Mouse (Mus musculus) urinary bladder, postnatal 10 days (tissue): Measurements from ENCODE around the gene Tfap2e.

Experiments used
- DNase-seq: peaks from one replicate; pipeline ENCODE4 v3.0.0; 2022; ENCODE audit warnings: low spot score

Gene Tfap2e

DNA sequence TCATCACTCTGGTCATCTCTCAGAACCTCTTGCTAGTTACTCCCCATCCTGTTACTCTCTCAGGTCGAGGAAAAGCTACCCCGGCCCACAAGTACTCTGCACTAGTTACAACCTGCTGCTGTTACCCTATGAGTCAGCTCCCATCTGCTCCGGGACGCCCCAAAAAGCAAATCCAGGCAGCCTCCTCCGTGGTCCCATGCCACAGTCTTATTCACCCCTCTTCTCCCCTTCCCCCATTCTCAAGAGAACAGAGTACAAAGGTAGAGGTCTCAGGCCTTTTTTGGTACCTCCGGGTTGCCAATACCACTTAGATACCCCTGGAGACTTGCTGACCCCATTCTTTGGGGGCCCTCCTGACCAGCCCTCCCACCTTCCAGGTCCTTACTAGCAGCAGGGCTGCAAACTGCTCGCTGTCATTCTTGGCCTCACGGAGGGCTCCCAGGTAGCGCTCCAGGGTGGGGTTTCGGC, 15.6 kb upstream of the Tfap2e start:
- no peak for DNase-seq

DNA sequence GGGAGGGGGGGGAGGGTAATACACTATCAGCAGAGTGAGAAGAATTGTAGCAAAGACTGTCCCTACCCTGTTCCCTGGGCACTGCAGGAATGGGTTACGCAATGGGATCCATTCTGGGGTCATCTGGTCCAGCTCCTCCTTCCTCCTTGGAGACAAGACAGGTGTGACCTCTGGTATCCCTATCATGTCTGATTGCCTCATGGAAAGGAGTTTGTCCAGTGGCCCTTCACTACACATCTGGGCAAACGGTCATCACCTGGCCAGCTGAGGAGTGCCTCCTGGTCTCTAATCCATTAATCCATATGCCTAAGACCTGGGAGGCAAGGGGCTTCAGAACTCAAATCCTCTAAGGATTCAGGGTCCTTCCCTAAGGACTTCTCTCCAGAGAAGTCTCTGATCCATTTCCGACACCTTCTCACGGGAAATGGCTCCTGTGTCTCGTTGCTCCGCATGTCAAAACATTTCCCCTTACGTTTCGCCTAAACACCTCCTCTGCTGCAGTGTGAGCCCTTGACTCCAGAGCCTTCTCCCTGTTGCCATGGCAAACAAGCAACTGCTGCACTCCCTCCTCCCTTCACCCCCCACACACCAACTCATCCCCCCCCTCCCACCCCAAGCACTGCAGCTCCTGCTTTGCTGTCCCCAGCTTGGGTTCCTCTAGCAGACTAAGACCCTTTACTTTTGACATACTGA, 15.0 kb upstream of the Tfap2e start:
- DNase-seq: no peak

DNA sequence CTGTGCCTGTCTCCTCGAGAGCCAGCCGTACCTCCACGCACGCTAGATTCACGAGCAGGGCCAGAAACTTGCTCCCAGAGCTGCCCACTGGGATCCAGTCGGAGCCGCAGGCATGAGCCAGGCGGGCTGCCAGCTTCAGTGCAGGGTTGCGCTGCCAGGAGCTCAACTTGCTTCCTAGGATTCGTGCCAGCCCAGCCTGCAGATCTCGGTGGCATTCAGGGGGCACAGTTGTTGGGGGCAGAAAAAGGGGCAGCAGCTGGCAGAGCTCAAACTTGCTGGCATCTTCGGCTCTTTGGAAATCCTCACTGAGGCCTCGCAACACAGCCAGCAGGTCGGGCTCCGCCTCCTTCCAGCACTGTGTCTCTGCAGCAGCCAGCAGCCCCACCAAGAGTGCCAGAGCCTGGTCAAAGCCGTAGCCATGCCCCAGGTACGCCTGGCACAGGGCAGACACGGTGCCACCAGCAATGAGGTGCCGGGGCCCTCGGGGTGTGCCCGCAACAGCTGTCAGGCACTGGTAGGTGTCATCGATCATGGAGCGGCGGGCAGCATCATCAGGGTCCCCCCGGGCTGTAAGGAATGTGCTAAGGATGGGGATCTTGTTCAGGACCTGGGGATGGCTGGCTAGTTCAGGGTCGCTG, 14.1 kb upstream of the Tfap2e start:
- DNase-seq: no peak

DNA sequence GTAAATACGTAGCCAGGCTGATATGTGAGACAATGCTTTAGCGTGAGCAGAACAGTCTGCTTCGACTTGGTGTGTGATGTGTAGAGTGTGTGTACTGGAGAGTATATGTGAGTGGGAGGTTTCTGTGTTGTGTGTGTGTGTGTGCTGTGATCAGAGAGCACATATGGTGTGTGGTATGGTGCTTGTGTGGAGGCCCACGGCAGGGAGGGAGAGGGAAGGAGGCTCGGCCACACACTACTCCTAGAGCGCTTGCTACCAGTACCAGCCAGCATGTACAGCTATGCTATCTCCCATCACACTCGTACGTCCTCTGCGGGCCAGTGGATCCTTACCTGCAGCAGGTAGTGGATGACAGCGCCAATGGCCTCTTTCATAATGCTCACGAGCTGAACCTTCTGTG, 13.5 kb upstream of the Tfap2e start:
- no peak for DNase-seq

DNA sequence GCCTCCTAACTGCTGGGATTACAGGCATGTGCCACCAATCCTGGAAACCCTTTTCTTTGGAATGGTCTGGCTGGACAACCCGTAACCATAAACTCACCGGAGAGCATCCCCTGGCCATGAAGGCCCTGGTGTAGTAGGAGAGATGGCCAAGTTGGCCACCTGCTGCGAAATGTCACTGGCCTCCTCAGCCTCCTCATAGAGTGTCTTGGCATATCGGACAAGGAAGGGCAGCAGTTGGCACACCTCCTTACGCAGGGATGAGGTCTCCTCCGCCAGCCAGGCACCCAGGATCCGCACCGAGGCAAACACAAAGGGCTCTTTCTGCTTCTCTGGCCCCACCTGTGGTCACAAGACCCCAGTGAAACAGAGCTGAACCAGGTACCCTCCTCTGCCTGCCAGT, 12.3 kb upstream of the Tfap2e start:
- DNase-seq: no peak

DNA sequence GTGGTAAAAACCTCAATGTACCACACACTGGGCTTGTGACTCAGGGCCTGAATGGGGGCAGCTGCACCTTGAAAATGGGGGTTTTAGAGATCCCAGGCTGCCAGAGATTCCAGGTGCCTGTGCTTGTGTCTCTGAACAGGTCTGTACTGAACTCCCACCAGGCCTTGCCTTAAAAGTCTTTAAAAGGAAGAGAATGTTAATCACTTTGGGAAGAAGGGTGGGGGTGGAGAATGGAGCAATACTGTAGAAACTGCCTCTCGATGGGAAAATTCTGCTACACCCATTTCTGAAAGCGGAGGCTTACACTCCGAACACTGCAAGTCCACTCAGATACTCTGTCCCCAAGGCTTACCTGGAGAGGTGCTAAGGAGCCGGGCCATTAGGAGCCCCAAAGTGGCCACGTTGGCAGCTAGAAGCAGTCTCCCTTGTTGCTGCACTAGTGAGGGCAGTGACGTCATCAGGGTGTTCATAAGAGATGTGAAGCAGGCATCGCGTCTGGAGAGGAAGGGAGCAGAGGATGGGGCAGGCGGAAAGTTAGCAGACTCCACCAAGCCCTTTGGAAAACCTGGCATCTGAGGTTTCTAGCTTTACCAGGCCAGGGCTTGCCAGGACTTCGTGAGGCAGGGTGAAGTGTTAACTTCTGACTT, 10.3 kb upstream of the Tfap2e start:
- no peak for DNase-seq

DNA sequence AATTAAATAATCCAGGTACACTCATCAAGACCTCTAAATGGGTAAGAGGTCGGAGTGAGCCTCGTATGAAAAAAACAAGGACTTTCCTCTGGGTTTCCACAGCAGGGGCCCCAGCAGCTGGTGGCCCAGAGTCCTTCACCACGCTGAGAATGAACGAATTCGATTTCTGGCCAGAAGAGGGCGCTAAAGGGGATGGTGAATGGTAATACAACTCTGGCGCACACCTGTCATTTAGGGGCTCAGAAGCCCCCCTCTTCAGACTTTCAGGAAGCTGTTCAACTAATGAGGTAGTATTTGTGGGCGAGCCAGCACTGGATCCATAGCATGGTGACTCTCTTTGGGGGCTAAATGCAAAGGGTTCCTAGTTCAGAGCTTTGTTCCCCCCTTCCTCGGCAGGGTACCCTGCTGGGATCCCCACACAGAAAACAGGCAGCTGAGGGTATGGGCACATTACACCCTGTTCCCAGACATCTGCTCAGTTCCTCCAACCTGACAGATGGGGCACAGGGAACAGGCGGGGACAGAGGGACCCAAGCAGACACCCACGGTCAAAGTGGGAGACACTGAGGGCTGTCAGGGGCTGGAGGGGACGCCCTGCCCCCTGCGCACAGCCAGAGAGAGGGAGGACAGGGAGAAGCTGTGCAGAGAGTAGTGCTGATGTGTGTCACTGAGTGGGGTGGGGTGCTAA, 9.6 kb upstream of the Tfap2e start:
- no peak for DNase-seq

DNA sequence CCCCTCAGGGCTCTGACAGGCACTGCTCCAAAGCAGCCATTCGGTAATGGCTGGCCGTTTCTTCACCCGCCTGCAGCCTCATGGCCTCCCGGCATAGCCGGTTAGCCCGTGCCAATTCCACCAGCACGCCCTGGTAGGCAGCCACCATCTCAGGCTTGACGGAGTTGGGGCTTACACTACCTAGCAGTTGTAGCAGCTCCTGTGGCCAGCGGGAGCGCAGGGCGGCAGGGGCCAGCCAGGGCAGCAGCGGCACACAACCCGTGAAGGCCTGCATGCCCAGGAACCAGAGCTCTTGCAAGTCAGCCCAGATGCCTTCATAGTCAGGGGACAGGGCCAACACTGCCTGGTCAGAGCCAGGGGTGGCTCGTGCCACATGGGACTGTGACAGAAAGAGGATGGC, 8.8 kb upstream of the Tfap2e start:
- no peak for DNase-seq

DNA sequence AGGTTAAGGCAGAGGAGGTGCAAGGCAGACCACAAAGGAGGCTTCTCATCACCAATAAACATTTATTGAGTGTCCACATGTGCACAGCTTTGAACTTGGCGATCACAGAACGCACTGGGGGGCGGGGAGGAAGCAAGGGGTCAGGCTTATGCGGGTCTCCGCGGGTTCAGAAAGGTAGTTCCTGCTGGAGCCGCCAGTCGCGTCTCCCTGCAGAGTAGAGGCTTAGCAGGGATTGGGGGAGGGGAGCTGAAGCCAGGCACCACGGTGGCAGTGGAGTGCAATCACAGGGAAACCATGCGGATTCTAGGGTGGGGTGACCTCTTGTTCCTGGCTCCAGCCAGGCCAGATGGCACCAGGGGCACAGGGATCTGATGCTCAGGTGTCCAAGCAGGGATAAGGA, 7.7 kb upstream of the Tfap2e start:
- no peak for DNase-seq

DNA sequence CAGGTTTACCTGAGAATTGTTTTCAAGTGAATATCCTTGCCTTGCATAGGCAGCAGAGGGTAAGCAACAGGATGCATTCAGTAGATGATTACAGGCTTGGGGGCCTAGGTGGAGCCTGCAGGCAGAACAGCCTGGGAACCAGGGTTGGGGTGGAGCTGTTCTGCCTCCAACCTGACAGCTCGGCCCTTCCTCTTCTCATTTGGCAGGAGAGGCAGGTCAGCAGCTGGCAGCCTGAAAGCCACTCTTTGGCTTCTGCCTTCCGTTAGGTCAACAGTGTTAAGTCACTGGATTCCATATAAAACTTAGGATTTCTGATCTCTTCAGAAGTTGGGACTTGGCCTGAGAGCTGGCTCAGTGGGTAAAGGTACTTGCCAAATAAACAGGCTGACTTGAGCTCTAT, 6.9 kb upstream of the Tfap2e start:
- no peak for DNase-seq

DNA sequence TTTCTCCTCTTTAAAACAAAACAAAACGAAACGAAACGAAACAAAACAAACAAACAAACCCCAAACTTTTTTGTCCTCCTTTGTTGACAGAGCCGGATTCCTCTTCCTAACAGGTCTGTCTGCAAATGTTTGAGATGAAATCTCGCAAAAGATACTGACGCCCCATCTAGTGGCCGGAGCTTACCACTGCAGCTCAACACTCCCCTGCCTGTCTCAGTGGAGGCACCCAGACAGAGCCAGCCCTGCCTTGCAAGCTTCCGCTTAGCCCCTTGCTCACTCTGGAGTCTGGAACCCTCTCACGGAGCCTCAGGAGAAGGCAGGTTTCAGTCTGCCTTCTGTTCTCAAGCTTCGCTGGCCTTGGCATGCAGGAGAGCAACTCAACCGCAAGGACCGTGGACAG, 5.4 kb upstream of the Tfap2e start:
- no peak for DNase-seq

DNA sequence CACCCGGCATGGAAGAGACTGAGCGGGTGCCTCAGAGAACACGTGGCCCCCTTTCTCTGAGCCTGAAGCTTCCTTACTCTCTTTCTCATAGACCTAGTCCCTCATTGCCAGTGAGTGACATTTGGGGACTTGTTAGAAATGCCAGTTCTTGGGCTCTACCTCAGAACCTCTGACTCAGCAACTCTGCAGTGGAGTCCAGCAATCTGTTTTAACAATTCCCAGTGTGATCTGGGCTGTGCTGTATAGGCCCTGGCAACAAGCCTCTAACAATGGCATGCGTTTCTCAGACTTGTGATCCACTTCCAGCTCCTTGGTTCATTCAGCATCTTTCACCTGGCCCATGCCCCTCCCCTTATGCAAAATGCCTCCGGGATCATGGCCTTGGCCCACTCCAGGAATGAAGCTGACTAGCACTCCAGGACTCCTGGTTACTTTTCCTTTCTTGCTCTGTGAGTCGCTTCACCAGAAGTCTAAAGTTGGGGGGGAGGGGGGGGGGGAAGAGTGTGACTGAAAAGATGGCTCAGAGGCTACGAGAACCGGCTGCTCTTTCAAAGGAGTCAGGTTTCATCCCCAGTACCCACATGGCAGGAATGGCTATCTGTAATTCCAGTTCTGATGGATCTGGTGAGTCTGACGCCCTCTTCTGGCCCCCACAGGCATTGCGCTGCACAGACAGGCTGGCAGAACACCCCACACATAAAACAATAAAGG, 4.1 kb upstream of the Tfap2e start:
- DNase-seq: no peak

DNA sequence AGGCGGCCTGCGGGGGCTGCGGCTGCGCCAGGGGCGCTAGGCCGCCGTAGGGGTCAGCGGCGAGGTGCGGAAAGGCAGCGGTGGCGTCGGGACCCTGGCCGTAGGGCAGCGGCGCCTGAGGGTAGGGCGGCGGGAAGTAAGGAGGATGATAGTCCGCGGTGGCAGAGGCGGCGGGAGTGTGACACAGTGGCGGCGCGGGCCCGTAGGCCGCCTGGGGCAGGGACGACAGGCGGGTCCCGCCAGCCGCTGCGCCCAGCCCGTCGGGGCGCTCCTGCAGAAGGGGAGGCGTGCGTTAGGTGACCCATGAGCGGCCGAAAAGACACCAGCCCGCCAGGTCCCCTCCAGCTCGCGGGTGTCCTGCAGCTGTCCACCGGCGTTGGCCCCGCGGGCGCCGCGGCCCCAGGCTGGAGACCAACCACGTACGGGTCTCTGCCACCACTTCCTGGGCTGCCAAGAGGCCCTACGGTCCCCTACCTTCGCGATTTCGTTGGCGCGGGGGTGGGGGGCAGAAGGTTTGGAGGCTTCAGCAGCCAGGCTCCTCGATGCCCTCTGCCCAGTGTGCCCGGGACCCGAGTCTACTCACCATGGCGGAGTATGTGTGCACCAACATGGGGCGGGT, 549 bp downstream of the Tfap2e start:
- DNase-seq: no peak

DNA sequence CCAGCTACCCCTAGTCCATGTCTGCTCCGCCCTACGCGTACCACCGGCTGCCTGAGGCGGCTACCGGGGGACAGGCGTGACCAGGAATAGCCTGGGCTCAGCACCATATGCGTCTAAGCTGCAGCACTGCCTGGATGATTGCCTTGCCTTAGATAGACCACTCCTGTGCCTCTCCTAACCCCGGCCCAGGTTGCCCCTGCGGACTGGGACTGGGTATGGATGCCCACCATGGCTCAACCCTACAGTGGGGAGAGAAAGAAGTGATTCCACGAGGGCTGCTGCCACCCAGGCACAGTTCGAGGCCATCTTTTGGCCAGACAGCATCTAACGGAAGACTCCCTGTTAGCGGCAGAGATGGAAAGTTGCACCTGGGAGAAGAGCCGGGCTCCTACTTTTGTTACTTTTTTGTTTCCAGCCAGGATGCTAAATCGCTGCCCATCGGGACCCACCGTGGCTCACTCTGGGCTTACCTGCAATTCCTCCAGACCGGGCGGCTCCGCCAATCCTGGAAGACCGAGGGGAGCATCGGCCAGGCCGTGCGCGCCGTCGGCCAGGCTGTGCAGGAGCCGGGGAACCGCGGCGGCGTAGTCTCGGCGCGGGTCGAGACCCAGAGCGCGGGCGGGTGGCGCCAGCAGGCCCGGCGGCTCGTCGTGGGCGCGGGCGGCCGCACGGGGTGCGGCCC, 1.2 kb downstream of the Tfap2e start:
- DNase-seq: no peak

DNA sequence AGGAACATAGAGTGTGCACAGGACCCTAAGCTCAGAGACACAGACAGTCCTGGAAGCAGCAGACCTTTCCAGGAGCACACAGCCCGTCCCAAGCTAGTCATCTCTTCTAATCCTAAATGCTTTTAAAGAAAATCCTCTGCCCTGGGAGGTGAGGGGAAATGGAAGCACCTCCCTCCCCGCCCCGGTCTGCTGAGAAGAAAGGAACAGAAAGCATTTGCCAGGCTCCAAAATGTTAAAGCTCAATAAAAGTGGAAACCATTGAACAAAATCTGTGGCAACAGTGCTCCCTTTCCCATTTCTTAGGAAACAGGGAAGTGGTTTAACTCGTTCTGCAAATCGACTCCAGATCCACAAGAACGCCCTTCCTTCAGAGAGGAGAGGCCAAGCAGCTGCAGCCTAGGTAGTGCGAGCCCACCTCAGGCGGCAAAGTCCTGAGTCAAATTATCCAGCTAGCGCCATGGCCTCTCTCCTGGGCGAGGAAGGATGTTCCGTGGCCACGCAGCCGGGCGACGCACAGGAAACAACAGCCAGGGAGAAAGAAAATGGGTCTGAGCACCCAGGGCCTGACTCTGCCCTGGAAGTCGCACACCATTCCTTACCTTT, 1.9 kb downstream of the Tfap2e start:
- no peak for DNase-seq

DNA sequence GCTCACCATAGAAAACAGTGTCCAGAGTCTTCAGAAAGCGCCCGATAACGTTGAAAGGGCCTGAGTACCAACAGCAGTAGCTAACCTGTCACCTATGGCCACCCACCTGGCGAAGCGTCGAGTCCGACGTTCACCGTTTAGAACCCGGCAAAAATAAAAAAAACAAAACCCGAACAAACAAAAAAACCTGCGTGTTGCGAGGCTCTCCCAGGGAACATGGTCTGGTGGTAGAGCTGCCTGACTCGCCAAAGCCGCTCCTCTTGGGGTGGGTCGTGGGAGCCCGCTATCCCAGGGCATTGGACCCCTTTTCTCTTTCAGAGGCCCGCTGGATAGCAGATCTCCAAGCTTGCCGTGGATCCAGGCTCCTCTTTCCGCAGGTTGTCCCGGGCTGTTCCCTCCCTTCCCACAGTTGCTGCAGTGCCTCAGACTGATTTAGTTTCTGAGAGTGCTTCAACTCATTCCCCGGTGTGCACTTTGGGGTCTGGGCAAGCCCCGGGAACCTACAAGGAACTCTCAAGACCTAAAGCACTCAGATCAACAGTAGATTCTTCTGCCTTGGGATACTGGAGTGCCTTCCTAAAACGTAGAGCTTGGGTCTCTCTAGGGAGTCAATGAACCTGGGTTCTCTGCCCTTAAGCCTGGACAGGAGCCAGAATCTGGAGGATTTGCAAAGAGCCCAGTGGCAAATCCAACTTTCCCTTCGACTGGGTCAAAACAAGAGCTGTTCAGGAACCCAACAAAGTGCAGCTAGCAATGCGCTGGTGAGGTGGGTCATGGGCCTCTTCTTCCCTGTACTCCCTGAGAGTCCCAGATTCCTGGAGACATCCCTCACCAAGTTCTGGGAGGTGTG, 3.3 kb downstream of the Tfap2e start:
- no peak for DNase-seq

DNA sequence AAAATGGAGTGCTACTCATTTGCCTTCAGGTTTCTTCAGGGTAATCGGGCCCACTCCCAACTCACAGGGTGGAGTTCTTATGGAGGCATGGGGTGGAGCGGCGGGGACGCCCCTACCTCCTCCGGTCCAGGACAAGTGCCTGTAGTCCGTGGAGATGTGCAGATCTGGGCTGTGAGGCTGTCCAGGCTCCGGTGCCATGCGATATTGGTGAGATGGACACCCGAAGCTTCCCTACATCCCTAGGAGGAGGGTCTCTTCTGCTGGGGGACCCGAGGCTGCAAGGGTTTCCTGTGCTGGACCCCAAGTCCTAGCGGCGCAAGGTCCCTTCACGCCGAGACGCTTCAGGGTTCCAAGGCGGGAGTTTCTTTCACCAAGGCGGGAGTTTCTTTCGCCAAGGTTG, 3.9 kb downstream of the Tfap2e start:
- no peak for DNase-seq

DNA sequence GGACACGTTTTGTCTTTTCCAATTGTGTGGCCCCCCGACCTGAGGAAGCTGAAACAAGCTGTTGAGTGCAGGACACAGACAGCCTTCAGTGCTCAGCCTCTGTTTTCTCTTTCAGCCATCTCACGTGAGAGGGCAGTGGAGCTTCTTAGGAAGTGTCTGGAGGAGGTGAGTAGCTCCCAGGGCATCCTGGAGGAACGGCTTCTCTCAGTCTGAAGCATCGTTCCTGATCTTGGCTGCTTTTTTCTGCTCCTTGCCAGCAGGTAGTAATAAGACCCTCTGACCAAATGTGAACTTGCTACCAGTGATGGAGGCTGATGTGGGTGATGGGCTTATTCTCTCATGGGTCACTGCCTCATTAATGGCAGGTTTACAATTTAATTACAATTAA, 28.6 kb downstream of the Tfap2e start:
- no peak for DNase-seq

DNA sequence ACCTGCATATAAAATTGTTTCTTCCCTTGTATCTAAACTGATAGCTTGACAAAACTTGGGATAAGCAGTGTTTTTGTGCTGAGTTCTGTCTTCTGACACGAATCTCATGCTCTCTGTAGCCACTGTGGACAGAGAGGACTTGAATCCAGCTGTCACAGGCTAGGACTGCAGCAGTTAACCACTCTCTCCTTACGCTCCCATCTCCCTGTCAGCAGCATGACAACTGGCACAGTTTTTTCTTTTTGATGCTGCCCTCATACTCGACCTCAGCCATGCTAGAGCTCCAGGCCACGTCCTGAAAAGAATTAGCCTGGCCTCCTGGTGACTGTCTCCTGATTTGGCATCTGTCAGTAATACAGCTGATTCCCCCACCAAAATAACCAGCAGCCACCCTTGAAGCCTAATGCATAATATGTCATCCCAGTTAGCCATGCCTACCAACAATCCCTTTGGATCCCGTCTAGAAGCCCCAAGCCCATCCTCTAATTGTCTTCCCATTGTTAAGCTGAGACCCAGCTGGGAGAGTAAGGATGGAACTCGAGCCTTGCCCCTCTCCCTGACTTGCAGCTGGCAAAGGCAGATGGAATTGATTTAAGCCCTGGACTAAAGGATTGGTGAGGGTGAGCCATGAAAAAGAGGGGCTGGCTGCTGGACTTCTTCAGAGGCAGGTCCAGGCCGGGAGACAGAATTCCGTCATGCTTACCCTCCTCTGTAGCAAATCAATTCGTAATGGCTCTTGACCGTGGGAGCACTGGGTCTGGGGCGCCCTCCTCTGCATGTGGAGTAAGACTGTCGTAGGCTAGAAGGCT, 29.2 kb downstream of the Tfap2e start:
- DNase-seq: no peak
